Mouse (Mus musculus) stomach, embryonic 14.5 days (tissue): ENCODE measurements at regions not wholly inside any gene's neighbourhood (a gene's known extent, or its start where the extent isn't known, plus 50 kb on each side); places are given as distances from the start of the nearest gene placed in this dataset.
A peak's percentile ranks its signal among the peaks of the same experiment; 100 is the strongest.

ENCODE experiments used
- ATAC-seq: fragments of 200-750 bp; cut with Nextera tagmentation; 2 replicates; pipeline ENCODE4 v1.8.0; 2017; ENCODE audit warnings: low read depth, moderate TSS enrichment; ENCODE audit not compliant: insufficient number of reproducible peaks, insufficient read depth, low FRiP score
- H3K27ac ChIP-seq: fragments of 300-500 bp; sonication (generic); 2 replicates; pipeline ENCODE4 v1.5.1; 2014; ENCODE audit warnings: mild to moderate bottlenecking, low read length, moderate library complexity, mixed read lengths
- H3K27me3 ChIP-seq: fragments of 300-500 bp; sonication (generic); 2 replicates; pipeline ENCODE4 v1.6.1; 2014; ENCODE audit warnings: low read length, control low read depth, mixed read lengths; ENCODE audit not compliant: control insufficient read depth, insufficient read depth
- H3K36me3 ChIP-seq: fragments of 300-500 bp; sonication (generic); 2 replicates; pipeline ENCODE4 v1.6.1; 2014; ENCODE audit warnings: mild to moderate bottlenecking, control low read depth, low read length, moderate library complexity, mixed read lengths; ENCODE audit not compliant: control insufficient read depth, insufficient read depth
- H3K4me1 ChIP-seq: fragments of 300-500 bp; sonication (generic); 2 replicates; pipeline ENCODE4 v1.6.1; 2014; ENCODE audit warnings: low read length, control low read depth, mixed read lengths; ENCODE audit not compliant: control insufficient read depth, insufficient read depth
- H3K4me2 ChIP-seq: fragments of 300-500 bp; sonication (generic); replicated peaks from 2 replicates; pipeline ENCODE4 v1.6.1; 2014; ENCODE audit warnings: low read depth, low read length, control low read depth
- H3K4me3 ChIP-seq: fragments of 300-500 bp; sonication (generic); 2 replicates; pipeline ENCODE4 v1.5.1; 2014; ENCODE audit warnings: low read depth, low read length, control low read depth
- H3K9ac ChIP-seq: fragments of 300-500 bp; sonication (generic); replicated peaks from 2 replicates; pipeline ENCODE4 v1.6.1; 2014; ENCODE audit warnings: low read depth, mild to moderate bottlenecking, control low read depth, low read length, moderate library complexity, mixed read lengths
- H3K9me3 ChIP-seq: fragments of 300-500 bp; sonication (generic); 2 replicates; pipeline ENCODE4 v1.6.1; 2016; ENCODE audit warnings: low read depth, low read length, control low read depth; ENCODE audit not compliant: control insufficient read depth
- WGBS: fragments of 180-500 bp; shearing (Covaris S2); extraction: QIAGEN DNeasy Blood & Tissue Kit; methylation state at CpG from one replicate; pipeline ENCODE4 v1.1.7; 2014; 5-methylcytosine and 5-hydroxymethylcytosine counted together

GRCm38 (mm10) chr2:114844389-114844771 lies 189.6 kb upstream of the Dph6 start:
- Histone ChIP-seq H3K27ac (no peak overlapping the region), H3K27me3 (no peaks in the 10 kb centered on the region), H3K4me3 (no peak overlapping the region), H3K4me1 (no peaks in the 10 kb centered on the region), H3K4me2 (no peak overlapping the region), H3K9ac (no peak overlapping the region), H3K9me3 (no peaks in the 10 kb centered on the region), H3K36me3 (no peaks in the 10 kb centered on the region)
- 70% methylated on average over 3 of the region's 3 CpGs for WGBS
- ATAC-seq: no peak

- Histone ChIP-seq H3K27ac (no peak overlapping the region), H3K36me3 (no peaks in the 10 kb centered on the region), H3K9me3 (no peaks in the 10 kb centered on the region), H3K4me1 (no peaks in the 10 kb centered on the region), H3K9ac (no peak overlapping the region), H3K4me2 (no peak overlapping the region), H3K4me3 (no peak overlapping the region), H3K27me3 (no peaks in the 10 kb centered on the region)
- 79% methylated on average over 5 of the region's 5 CpGs for WGBS
- ATAC-seq: no peak
Observed at GRCm38 (mm10) chr2:114848439-114848838, 193.7 kb upstream of the Dph6 start.

GRCm38 (mm10) chr2:114848914-114849313 lies 194.2 kb upstream of the Dph6 start:
- 68% methylated on average over 2 of the region's 2 CpGs for WGBS
- Histone ChIP-seq H3K36me3 (no peaks in the 10 kb centered on the region), H3K4me3 (no peak overlapping the region), H3K27me3 (no peaks in the 10 kb centered on the region), H3K4me2 (no peak overlapping the region), H3K9ac (no peak overlapping the region), H3K9me3 (no peaks in the 10 kb centered on the region), H3K4me1 (no peaks in the 10 kb centered on the region), H3K27ac (no peak overlapping the region)
- no peak for ATAC-seq

GRCm38 (mm10) chr2:114853715-114854530 lies 199.2 kb upstream of the Dph6 start:
- H3K27me3 ChIP-seq: no peaks in the 10 kb centered on the region
- H3K9me3 ChIP-seq: no peaks in the 10 kb centered on the region
- no peak overlapping the region; the same call in 1 of the 2 replicates for H3K4me2 ChIP-seq
- H3K27ac ChIP-seq: no peak overlapping the region
- no peaks in the 10 kb centered on the region for H3K4me1 ChIP-seq
- ATAC-seq: peak; percentile 80; the same call in 1 of the 2 replicates
- no peak overlapping the region for H3K4me3 ChIP-seq
- H3K9ac ChIP-seq: no peak overlapping the region
- H3K36me3 ChIP-seq: no peaks in the 10 kb centered on the region
- 37% methylated on average over 13 of the region's 13 CpGs for WGBS

GRCm38 (mm10) chr2:114872272-114872671 lies 217.5 kb upstream of the Dph6 start:
- no peaks in the 10 kb centered on the region for H3K4me1 ChIP-seq
- H3K27ac ChIP-seq: no peak overlapping the region
- H3K4me2 ChIP-seq: no peak overlapping the region
- no peak for ATAC-seq
- no peaks in the 10 kb centered on the region for H3K36me3 ChIP-seq
- WGBS: 44% methylated on average over 7 of the region's 7 CpGs
- H3K27me3 ChIP-seq: no peaks in the 10 kb centered on the region
- H3K9me3 ChIP-seq: no peaks in the 10 kb centered on the region
- H3K4me3 ChIP-seq: no peak overlapping the region
- H3K9ac ChIP-seq: no peak overlapping the region

- 62% methylated on average over 4 of the region's 4 CpGs for WGBS
- H3K9me3 ChIP-seq: no peaks in the 10 kb centered on the region
Observed at GRCm38 (mm10) chr2:114873090-114873489, 218.3 kb upstream of the Dph6 start.

GRCm38 (mm10) chr2:114879084-114879483 lies 224.3 kb upstream of the Dph6 start:
- no peaks in the 10 kb centered on the region for H3K9me3 ChIP-seq
- WGBS: 80% methylated on average over 2 of the region's 2 CpGs
- H3K4me2 ChIP-seq: no peak overlapping the region
- no peak overlapping the region for H3K9ac ChIP-seq
- H3K36me3 ChIP-seq: no peaks in the 10 kb centered on the region
- no peak overlapping the region for H3K27ac ChIP-seq
- ATAC-seq: no peak
- H3K27me3 ChIP-seq: no peaks in the 10 kb centered on the region
- no peak overlapping the region for H3K4me3 ChIP-seq
- no peaks in the 10 kb centered on the region for H3K4me1 ChIP-seq

More at GRCm38 (mm10) chr2:114873090-114873489, 218.3 kb upstream of the Dph6 start:
- no peaks in the 10 kb centered on the region for H3K4me1 ChIP-seq
- no peak overlapping the region for H3K27ac ChIP-seq
- H3K36me3 ChIP-seq: no peaks in the 10 kb centered on the region
- H3K4me3 ChIP-seq: no peak overlapping the region
- no peak for ATAC-seq
- no peak overlapping the region for H3K4me2 ChIP-seq
- H3K9ac ChIP-seq: no peak overlapping the region
- H3K27me3 ChIP-seq: no peaks in the 10 kb centered on the region

- no peak for ATAC-seq
- 74% methylated on average over 2 of the region's 2 CpGs for WGBS
- H3K36me3 ChIP-seq: no peaks in the 10 kb centered on the region
Observed at GRCm38 (mm10) chr2:114879784-114880183, 225.0 kb upstream of the Dph6 start.

More at GRCm38 (mm10) chr2:114879784-114880183, 225.0 kb upstream of the Dph6 start:
- no peak overlapping the region for H3K9ac ChIP-seq
- no peak overlapping the region for H3K4me3 ChIP-seq
- no peak overlapping the region for H3K4me2 ChIP-seq
- H3K4me1 ChIP-seq: no peaks in the 10 kb centered on the region
- H3K9me3 ChIP-seq: no peaks in the 10 kb centered on the region
- no peak overlapping the region for H3K27ac ChIP-seq
- H3K27me3 ChIP-seq: no peaks in the 10 kb centered on the region
